Mouse (Mus musculus): ENCODE results near the gene Arl2bp.

Gene Arl2bp

GRCm38 (mm10) chr8:94695341-94695993 lies 29.1 kb downstream of the Arl2bp start:
- no peak for DNase-seq (ENCODE audit: low spot score)

GRCm38 (mm10) chr8:94695994-94696384 lies 29.6 kb downstream of the Arl2bp start, which contains the start of gene Pllp:
Pllp (minus strand) TSS chr8:94696278.
- DNase-seq (ENCODE audit: low spot score): peak; percentile 37

- DNase-seq (ENCODE audit: low spot score): no peak
Measured at GRCm38 (mm10) chr8:94696566-94696965, 30.2 kb downstream of the Arl2bp start.

GRCm38 (mm10) chr8:94697956-94698355 lies 31.6 kb downstream of the Arl2bp start:
- no peak for DNase-seq (ENCODE audit: low spot score)

- no peak for DNase-seq (ENCODE audit: low spot score)
Measured at GRCm38 (mm10) chr8:94699366-94699765, 33.0 kb downstream of the Arl2bp start.

GRCm38 (mm10) chr8:94700421-94700935 lies 34.1 kb downstream of the Arl2bp start:
- peak; percentile 1 for DNase-seq (ENCODE audit: low spot score)

- no peak for DNase-seq (ENCODE audit: low spot score)
Measured at GRCm38 (mm10) chr8:94702156-94702555, 35.8 kb downstream of the Arl2bp start.

GRCm38 (mm10) chr8:94702844-94703813 lies 36.7 kb downstream of the Arl2bp start:
- DNase-seq (ENCODE audit: low spot score): peak; percentile 70

- DNase-seq (ENCODE audit: low spot score): peak; percentile 99
Measured at GRCm38 (mm10) chr8:94703972-94704668, 37.7 kb downstream of the Arl2bp start.

GRCm38 (mm10) chr8:94704669-94704984 lies 38.2 kb downstream of the Arl2bp start:
- DNase-seq (ENCODE audit: low spot score): no peak

- DNase-seq (ENCODE audit: low spot score): no peak
Measured at GRCm38 (mm10) chr8:94705581-94706245, 39.3 kb downstream of the Arl2bp start.

GRCm38 (mm10) chr8:94706732-94707395 lies 40.5 kb downstream of the Arl2bp start:
- no peak for DNase-seq (ENCODE audit: low spot score)

- no peak for DNase-seq (ENCODE audit: low spot score)
Measured at GRCm38 (mm10) chr8:94710336-94710735, 43.9 kb downstream of the Arl2bp start.

- no peak for DNase-seq (ENCODE audit: low spot score)
Measured at GRCm38 (mm10) chr8:94711160-94711718, 44.8 kb downstream of the Arl2bp start.

- DNase-seq (ENCODE audit: low spot score): no peak
Measured at GRCm38 (mm10) chr8:94714556-94714955, 48.2 kb downstream of the Arl2bp start.

GRCm38 (mm10) chr8:94715871-94716270 lies 49.5 kb downstream of the Arl2bp start:
- DNase-seq (ENCODE audit: low spot score): no peak

GRCm38 (mm10) chr8:94716841-94717240 lies 50.4 kb downstream of the Arl2bp start:
- no peak for DNase-seq (ENCODE audit: low spot score)

All from urinary bladder, postnatal 25 days (tissue).